Mouse (Mus musculus): ENCODE measurements at regions not wholly inside any gene's neighbourhood (a gene's known extent, or its start where the extent isn't known, plus 50 kb on each side); places are given as distances from the start of the nearest gene placed in this dataset.

GRCm38 (mm10) chr9:120676771-120677170, 105.5 kb downstream of the Rpl14 start:
- DNase-seq (ENCODE audit: low spot score), result no peak

- DNase-seq (ENCODE audit: low spot score), result no peak
Observed at GRCm38 (mm10) chr9:120677216-120677615, 106.0 kb downstream of the Rpl14 start.

- DNase-seq (ENCODE audit: low spot score), result no peak
Observed at GRCm38 (mm10) chr9:120679822-120680426, 108.7 kb downstream of the Rpl14 start.

GRCm38 (mm10) chr9:120681404-120681803, 110.2 kb downstream of the Rpl14 start:
- DNase-seq (ENCODE audit: low spot score), result no peak

GRCm38 (mm10) chr9:120685961-120686360, 114.7 kb downstream of the Rpl14 start:
- DNase-seq (ENCODE audit: low spot score), result no peak

- DNase-seq (ENCODE audit: low spot score), result no peak
Observed at GRCm38 (mm10) chr9:120689025-120689424, 117.8 kb downstream of the Rpl14 start.

- DNase-seq (ENCODE audit: low spot score), result no peak
Observed at GRCm38 (mm10) chr9:120690510-120690909, 119.3 kb downstream of the Rpl14 start.

- DNase-seq (ENCODE audit: low spot score), result peak; percentile 79
Observed at GRCm38 (mm10) chr9:120690961-120691941, 120.0 kb downstream of the Rpl14 start.

- no peak for DNase-seq (ENCODE audit: low spot score)
Observed at GRCm38 (mm10) chr9:120691971-120692401, 120.7 kb downstream of the Rpl14 start.

GRCm38 (mm10) chr9:120694457-120694856, 123.2 kb downstream of the Rpl14 start:
- DNase-seq (ENCODE audit: low spot score), result no peak

GRCm38 (mm10) chr9:120695966-120696365, 124.7 kb downstream of the Rpl14 start:
- no peak for DNase-seq (ENCODE audit: low spot score)

GRCm38 (mm10) chr9:120697749-120698148, 126.5 kb downstream of the Rpl14 start:
- DNase-seq (ENCODE audit: low spot score), result no peak

- DNase-seq (ENCODE audit: low spot score), result no peak
Observed at GRCm38 (mm10) chr9:120699781-120700180, 128.5 kb downstream of the Rpl14 start.

- DNase-seq (ENCODE audit: low spot score), result no peak
Observed at GRCm38 (mm10) chr9:120702836-120703235, 131.6 kb downstream of the Rpl14 start.

- no peak for DNase-seq (ENCODE audit: low spot score)
Observed at GRCm38 (mm10) chr9:120703291-120703930, 132.2 kb downstream of the Rpl14 start.

GRCm38 (mm10) chr9:120706562-120707198, 135.4 kb downstream of the Rpl14 start:
- no peak for DNase-seq (ENCODE audit: low spot score)

- DNase-seq (ENCODE audit: low spot score), result no peak
Observed at GRCm38 (mm10) chr9:120708507-120708906, 137.3 kb downstream of the Rpl14 start.

GRCm38 (mm10) chr9:120709146-120709655, 138.0 kb downstream of the Rpl14 start:
- DNase-seq (ENCODE audit: low spot score), result no peak

GRCm38 (mm10) chr9:120712987-120713386, 141.7 kb downstream of the Rpl14 start:
- DNase-seq (ENCODE audit: low spot score), result no peak

- no peak for DNase-seq (ENCODE audit: low spot score)
Observed at GRCm38 (mm10) chr9:120715665-120716121, 144.4 kb downstream of the Rpl14 start.

- DNase-seq (ENCODE audit: low spot score), result no peak
Observed at GRCm38 (mm10) chr9:120718812-120719211, 147.6 kb downstream of the Rpl14 start.
